Mouse (Mus musculus): Measurements from ENCODE around the gene Sirpa.

DNA sequence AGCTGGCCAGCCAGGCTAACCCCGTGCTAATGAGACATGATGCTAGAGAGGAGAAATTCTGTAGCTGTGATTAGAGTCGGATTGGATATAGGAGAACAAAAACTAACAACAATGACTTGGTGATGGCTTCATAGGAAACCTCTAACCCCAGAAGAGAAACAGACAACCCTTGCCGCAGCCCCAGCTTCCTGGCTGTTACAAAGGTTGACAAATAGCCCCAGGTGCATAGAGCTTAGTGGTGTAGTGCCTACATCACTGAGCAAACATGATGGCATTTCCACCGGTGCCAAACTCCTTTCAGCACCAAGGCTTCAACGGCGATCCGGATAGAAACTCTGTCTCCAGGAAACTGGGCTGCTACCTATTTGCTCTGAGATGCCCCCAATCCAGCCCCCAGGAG lies 47.0 kb upstream of the Sirpa start:
- TF ChIP-seq CTCF (conservative IDR thresholded peaks at IDR 0.05; ENCODE audit: insufficient read depth, insufficient read length, low read depth, low read length) = no peak
- no peak for TF ChIP-seq POLR2A (IDR thresholded peaks at IDR 0.05; ENCODE audit: low read depth, low read length)
